Mouse (Mus musculus) olfactory bulb, adult 2 months (tissue): ENCODE results near the gene Cntnap1.

ENCODE experiments used
- CTCF ChIP-seq: fragments of 200-500 bp; IDR thresholded peaks from 2 replicates; pipeline ENCODE4 v1.5.1; 2012; ENCODE audit warnings: low read depth, mild to moderate bottlenecking, low read length, moderate library complexity; ENCODE audit not compliant: insufficient read depth
- POLR2A ChIP-seq: fragments of 200-500 bp; IDR thresholded peaks from 2 replicates; pipeline ENCODE4 v1.6.1; 2012; ENCODE audit warnings: mild to moderate bottlenecking, low read depth, low read length, moderate library complexity; ENCODE audit not compliant: insufficient read depth

- TF ChIP-seq POLR2A (no peak), CTCF (no peak)
Measured at GRCm38 (mm10) chr11:101171721-101172433, 1.6 kb downstream of the Cntnap1 start.
